Mouse (Mus musculus): ENCODE results near the gene Ablim2.

DNA sequence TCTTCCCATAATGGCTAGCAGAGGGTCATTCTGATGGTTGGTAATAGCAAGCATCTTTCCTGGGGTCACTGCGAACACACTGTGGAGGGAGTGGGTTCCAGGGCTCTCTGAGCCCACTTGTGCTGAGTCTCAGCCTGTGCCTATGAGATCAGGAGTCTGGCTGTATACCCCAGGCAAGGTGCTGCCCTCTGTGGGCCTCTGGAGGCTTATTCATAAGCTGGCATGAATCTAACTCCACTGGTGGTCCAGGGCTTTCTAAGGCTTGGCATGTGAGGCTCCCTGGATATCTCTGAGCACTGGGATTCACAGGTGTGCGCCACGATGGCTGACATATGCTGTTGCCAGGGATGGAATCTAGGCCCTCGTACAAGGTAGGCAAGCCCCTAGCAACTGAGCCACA is 76.2 kb downstream of the Ablim2 start:
- TF ChIP-seq CTCF (IDR thresholded peaks at IDR 0.05; ENCODE audit: borderline replicate concordance, control insufficient read depth, extremely low read depth, insufficient read depth, low read length, poor library complexity) (no peak), POLR2A (IDR thresholded peaks at IDR 0.05; ENCODE audit: control insufficient read depth, extremely low read depth, insufficient read depth, low read length, poor library complexity) (no peak)
